8 mouse cellular contexts compared by ENCODE assay signal in the genomic region with DNA sequence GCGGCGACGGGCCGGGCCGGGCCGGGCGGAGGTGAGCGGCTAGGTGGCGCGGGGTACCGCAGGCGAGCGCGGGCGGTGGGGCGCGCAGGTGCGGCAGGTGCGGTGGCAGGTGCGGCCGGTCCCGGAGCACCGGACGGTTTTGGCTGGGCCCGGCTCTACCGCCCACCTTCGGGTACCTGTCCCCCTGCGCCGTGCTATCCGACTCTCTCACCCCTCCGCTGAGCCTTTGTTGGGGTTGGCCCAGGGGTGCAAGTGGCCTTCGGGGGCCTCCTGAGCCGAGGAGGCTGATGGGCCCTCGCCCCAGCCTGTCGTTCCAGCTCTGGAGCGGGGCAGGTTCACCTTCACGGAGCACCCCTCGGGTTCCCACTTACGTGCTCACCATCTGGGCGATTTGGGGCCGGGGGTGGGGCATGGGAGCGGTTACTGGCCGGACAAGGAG. TPM values are rescaled to one million over a fixed set of nuclear protein-coding genes. Genes with fewer than 3 reads are reported as not detected.
DNase-seq lines count a peak whose midpoint lies in the region; ATAC-seq lines count a peak whose summit lies in the region.

No protein-coding gene starts in this region.

- peak overlapping the region; percentile 92 for H3K4me2 ChIP-seq in embryonic facial prominence, embryonic 12.5 days (replicated peaks)

- peak overlapping the region; percentile 95 for H3K4me3 ChIP-seq in embryonic facial prominence, embryonic 12.5 days

- H3K4me1 ChIP-seq in embryonic facial prominence, embryonic 12.5 days, result peaks cover 21% of the 10 kb centered on the region

- H3K9me3 ChIP-seq in embryonic facial prominence, embryonic 12.5 days, result no peaks in the 10 kb centered on the region

- WGBS in embryonic facial prominence, embryonic 12.5 days, result under 1% methylated on average over 34 of the region's 43 CpGs

- H3K27ac ChIP-seq in embryonic facial prominence, embryonic 12.5 days, result peak overlapping the region; percentile 50; the same call in 1 of the 2 replicates

- peak overlapping the region; percentile 86 for H3K9ac ChIP-seq in embryonic facial prominence, embryonic 12.5 days

- peak; percentile 37; the same call in 1 of the 2 replicates for ATAC-seq in embryonic facial prominence, embryonic 12.5 days (ENCODE audit: insufficient number of reproducible peaks, insufficient read depth, low FRiP score, low TSS enrichment)
- peak; percentile 6 for ATAC-seq in inflammation-experienced regulatory T-cells, adult 6 months
- ATAC-seq in megakaryocyte progenitor cell, adult 5-6 weeks (replicated peaks; ENCODE audit: poor library complexity), result peak; percentile 11

- DNase-seq in adrenal gland, postnatal 25 days, result peak; percentile 25
- no peak for DNase-seq in adrenal gland, adult 8-10 months
- peak; percentile 65 for DNase-seq in A20 (ENCODE audit: low read depth, low spot score)
- DNase-seq in thymus, postnatal 10 days (ENCODE audit: low spot score in 2 of 2), result peak; percentile 35 to 47
- DNase-seq in urinary bladder, postnatal 10 days (ENCODE audit: low spot score), result no peak

- no peaks in the 10 kb centered on the region for H3K27me3 ChIP-seq in embryonic facial prominence, embryonic 12.5 days

- peaks cover 17% of the 10 kb centered on the region for H3K36me3 ChIP-seq in embryonic facial prominence, embryonic 12.5 days

RNA-seq across cellular contexts. Expression of a gene that starts 0.6 kb away (rescaled TPM):
- total RNA-seq in adrenal gland, postnatal 25 days (2021), result 61.5 and 63.4 TPM in 2 replicates
- total RNA-seq in adrenal gland, adult 8-10 months (2022), result 10 to 100 TPM; 51.9 to 66.8 (median 59.9) TPM
- 11.9 and 12.5 TPM in 2 replicates for polyA plus RNA-seq in embryonic facial prominence, embryonic 12.5 days (2016; fragmentation: Nextera tagmentation; extraction: Ambion mirVana)
- polyA plus RNA-seq in inflammation-experienced regulatory T-cells, adult 6 months (2017; shearing (Covaris generic)), result 10 to 100 TPM; 40.6 to 60.2 (median 44.9) TPM
- 40.9 and 42.0 TPM in 2 replicates for total RNA-seq in megakaryocyte progenitor cell, adult 5-6 weeks (2015)
- 8.2 and 11.9 TPM in 2 replicates for total RNA-seq in megakaryocyte progenitor cell, adult 5-6 weeks (2017)

RNA-seq across cellular contexts. Expression of a gene that starts 25.7 kb away (rescaled TPM):
- total RNA-seq in adrenal gland, postnatal 25 days (2021), result 1,910 and 1,993 TPM in 2 replicates
- total RNA-seq in adrenal gland, adult 8-10 months (2022), result 1,000 to 10,000 TPM; 1,457 to 1,759 (median 1,529) TPM
- polyA plus RNA-seq in embryonic facial prominence, embryonic 12.5 days (2016; fragmentation: Nextera tagmentation; extraction: Ambion mirVana), result 5,090 and 5,096 TPM in 2 replicates
- 1,000 to 10,000 TPM; 2,486 to 3,282 (median 2,929) TPM for polyA plus RNA-seq in inflammation-experienced regulatory T-cells, adult 6 months (2017; shearing (Covaris generic))
- 5,512 and 5,729 TPM in 2 replicates for total RNA-seq in megakaryocyte progenitor cell, adult 5-6 weeks (2015)
- total RNA-seq in megakaryocyte progenitor cell, adult 5-6 weeks (2017), result 1,825 and 2,581 TPM in 2 replicates

RNA-seq across cellular contexts. Expression of a gene that starts 54.7 kb away (rescaled TPM):
- 75.0 and 84.5 TPM in 2 replicates for total RNA-seq in adrenal gland, postnatal 25 days (2021)
- 10 to 100 TPM; 68.9 to 84.3 (median 80.5) TPM for total RNA-seq in adrenal gland, adult 8-10 months (2022)
- 693 and 728 TPM in 2 replicates for polyA plus RNA-seq in embryonic facial prominence, embryonic 12.5 days (2016; fragmentation: Nextera tagmentation; extraction: Ambion mirVana)
- polyA plus RNA-seq in inflammation-experienced regulatory T-cells, adult 6 months (2017; shearing (Covaris generic)), result 100 to 1,000 TPM; 131 to 311 (median 156) TPM
- 174 and 176 TPM in 2 replicates for total RNA-seq in megakaryocyte progenitor cell, adult 5-6 weeks (2015)
- 134 and 144 TPM in 2 replicates for total RNA-seq in megakaryocyte progenitor cell, adult 5-6 weeks (2017)

Comparison
In these comparisons a context has a peak if more than half of its experiments do, and no peak if none do; other contexts are left out.
1. DNase-seq: peak in adrenal gland, postnatal 25 days (single experiment), A20 (single experiment) and thymus, postnatal 10 days (2 of 2); none in adrenal gland, adult 8-10 months (single experiment) and urinary bladder, postnatal 10 days (single experiment).
2. Peak in every context shown above with its lines, with median percentiles within 50 percentile points of each other: ATAC-seq.